Mouse (Mus musculus) CH12.LX (cell line): Measurements from ENCODE around the gene 5730596B20Rik. TPM values are rescaled to one million over a fixed set of nuclear protein-coding genes. Genes with fewer than 3 reads are reported as not detected.

Experiments used
- DNase-seq: peaks from one replicate; pipeline ENCODE4 v3.0.0-alpha.2; 2013; ENCODE audit errors: extremely low read depth
- H3K27ac ChIP-seq: 2 replicates; pipeline ENCODE4 v1.5.1; 2012; ENCODE audit warnings: low read depth, mild to moderate bottlenecking, control low read depth, moderate library complexity; ENCODE audit not compliant: insufficient read depth
- H3K27me3 ChIP-seq: replicated peaks from 2 replicates; pipeline ENCODE3; 2012; ENCODE audit warnings: inconsistent platforms
- H3K36me3 ChIP-seq, 2 experiments: replicated peaks in 1 of 2; 2 replicates each; pipeline versions ENCODE3 to v1.6.1; 2012; ENCODE audit warnings: inconsistent platforms in 1 of 2, low read length in 1 of 2, mild to moderate bottlenecking in 1 of 2, mixed read lengths in 1 of 2, moderate library complexity in 1 of 2; ENCODE audit not compliant: control insufficient read depth in 1 of 2, insufficient read depth in 1 of 2
- H3K4me1 ChIP-seq, 2 experiments: 2 replicates each; pipeline ENCODE4 v1.6.1; 2012; ENCODE audit warnings: inconsistent platforms in 1 of 2, moderate library complexity in 1 of 2; ENCODE audit not compliant: insufficient read depth in 2 of 2, control insufficient read depth in 1 of 2
- H3K4me2 ChIP-seq: 2 replicates; pipeline ENCODE4 v1.6.1; 2012; ENCODE audit warnings: low read depth, mild to moderate bottlenecking, control low read depth; ENCODE audit not compliant: poor library complexity, insufficient read depth, severe bottlenecking
- H3K4me3 ChIP-seq, 3 experiments: fragments of 150-350 bp in 1 of 3; sonication (generic) in 1 of 3; replicated peaks in 1 of 3; 2 replicates each; pipeline versions ENCODE3 to v1.5.1; 2011 to 2012; ENCODE audit warnings: low read depth in 2 of 3, low read length in 2 of 3, mild to moderate bottlenecking in 2 of 3, moderate library complexity in 2 of 3, control low read depth in 1 of 3, improper control_type of control experiment in 1 of 3, inconsistent platforms in 1 of 3, mixed read lengths in 1 of 3; ENCODE audit not compliant: poor library complexity in 1 of 3
- H3K79me2 ChIP-seq: replicated peaks from 2 replicates; pipeline ENCODE4 v1.6.1; 2012; ENCODE audit warnings: mild to moderate bottlenecking, moderate library complexity; ENCODE audit not compliant: control insufficient read depth, poor library complexity, insufficient read depth, severe bottlenecking; ENCODE audit errors: extremely low read depth
- H3K9ac ChIP-seq: 2 replicates; pipeline ENCODE4 v1.6.1; 2012; ENCODE audit warnings: low read depth, mild to moderate bottlenecking, control low read depth, moderate library complexity; ENCODE audit not compliant: insufficient read depth
- H3K9me3 ChIP-seq: replicated peaks from 2 replicates; pipeline ENCODE3; 2012; ENCODE audit warnings: low read length, inconsistent platforms, mixed read lengths
- CHD2 ChIP-seq: IDR thresholded peaks from 2 replicates; pipeline ENCODE4 v1.6.1; 2011; ENCODE audit warnings: low read length, improper control_type of control experiment
- E2F4 ChIP-seq: IDR thresholded peaks from 2 replicates; pipeline ENCODE4 v1.6.1; 2011; ENCODE audit warnings: low read depth, low read length, improper control_type of control experiment; ENCODE audit not compliant: insufficient replicate concordance
- ELF1 ChIP-seq: IDR thresholded peaks from 2 replicates; pipeline ENCODE4 v1.6.1; 2014; ENCODE audit warnings: low read depth, mild to moderate bottlenecking, inconsistent platforms, low read length, improper control_type of control experiment
- HCFC1 ChIP-seq: IDR thresholded peaks from 2 replicates; pipeline ENCODE4 v1.6.1; 2012; ENCODE audit warnings: low read depth, mild to moderate bottlenecking, inconsistent platforms, low read length, improper control_type of control experiment
- IRF4 ChIP-seq: IDR thresholded peaks from 2 replicates; pipeline ENCODE4 v1.6.1; 2014; ENCODE audit warnings: low read depth, mild to moderate bottlenecking, inconsistent platforms, low read length, improper control_type of control experiment
- JUND ChIP-seq: conservative IDR thresholded peaks from 2 replicates; pipeline ENCODE4 v1.6.1; 2011; ENCODE audit warnings: low read depth, low read length, improper control_type of control experiment
- MAFK ChIP-seq: IDR thresholded peaks from 2 replicates; pipeline ENCODE4 v1.6.1; 2011; ENCODE audit warnings: low read length, improper control_type of control experiment; ENCODE audit not compliant: insufficient replicate concordance
- MXI1 ChIP-seq: IDR thresholded peaks from 2 replicates; pipeline ENCODE4 v1.6.1; 2011; ENCODE audit warnings: mild to moderate bottlenecking, low read depth, low read length, improper control_type of control experiment
- MYC ChIP-seq: IDR thresholded peaks from 2 replicates; pipeline ENCODE4 v1.6.1; 2011; ENCODE audit warnings: low read depth, mild to moderate bottlenecking, improper control_type of control experiment, low read length
- NELFE ChIP-seq: IDR thresholded peaks from 2 replicates; pipeline ENCODE4 v1.6.1; 2011; ENCODE audit warnings: low read depth, low read length, improper control_type of control experiment
- NRF1 ChIP-seq: IDR thresholded peaks from 2 replicates; pipeline ENCODE4 v1.6.1; 2014; ENCODE audit warnings: low read depth, mild to moderate bottlenecking, inconsistent platforms, low read length, improper control_type of control experiment, moderate library complexity
- SIN3A ChIP-seq: IDR thresholded peaks from 2 replicates; pipeline ENCODE4 v1.6.1; 2012; ENCODE audit warnings: low read length, improper control_type of control experiment, inconsistent platforms
- SMC3 ChIP-seq: IDR thresholded peaks from 2 replicates; pipeline ENCODE4 v1.6.1; 2011; ENCODE audit warnings: low read depth, low read length, improper control_type of control experiment
- TBP ChIP-seq: conservative IDR thresholded peaks from 2 replicates; pipeline ENCODE4 v1.6.1; 2011; ENCODE audit warnings: low read depth, low read length, improper control_type of control experiment
- TCF12 ChIP-seq: IDR thresholded peaks from 2 replicates; pipeline ENCODE4 v1.6.1; 2014; ENCODE audit warnings: low read depth, mild to moderate bottlenecking, inconsistent platforms, low read length, improper control_type of control experiment
- UBTF ChIP-seq: IDR thresholded peaks from 2 replicates; pipeline ENCODE4 v1.6.1; 2012; ENCODE audit warnings: low read depth, mild to moderate bottlenecking, inconsistent platforms, low read length, improper control_type of control experiment, moderate library complexity
- USF1 ChIP-seq: IDR thresholded peaks from 2 replicates; pipeline ENCODE4 v1.6.1; 2014; ENCODE audit warnings: low read depth, mild to moderate bottlenecking, inconsistent platforms, low read length, improper control_type of control experiment
- ZC3H11A ChIP-seq: IDR thresholded peaks from 2 replicates; pipeline ENCODE4 v1.6.1; 2012; ENCODE audit warnings: low read depth, mild to moderate bottlenecking, inconsistent platforms, low read length, improper control_type of control experiment
- ZMIZ1 ChIP-seq: IDR thresholded peaks from 2 replicates; pipeline ENCODE4 v1.6.1; 2012; ENCODE audit warnings: low read depth, mild to moderate bottlenecking, inconsistent platforms, low read length, improper control_type of control experiment
- ZNF384 ChIP-seq: IDR thresholded peaks from 2 replicates; pipeline ENCODE4 v1.6.1; 2012; ENCODE audit warnings: low read depth, low read length, improper control_type of control experiment, inconsistent platforms
- dilution Hi-C: fragments of 300-500 bp; cut with MboI; formaldehyde crosslinking; loops from 2 replicates; pipeline ENCODE4 v1.14.3; 2020; ENCODE audit warnings: low sequenced_read_pairs; ENCODE audit not compliant: extremely low pct_unique_long_range_greater_than_20kb, extremely low pct_ligation_motif_present
- in situ Hi-C: fragments of 300-500 bp; cut with MboI; formaldehyde crosslinking; loops from 3 replicates; pipeline ENCODE4 v1.14.3; 2019; ENCODE audit warnings: low sequenced_read_pairs, low pct_ligation_motif_present, low pct_unique_long_range_greater_than_20kb, mixed read lengths
- polyA plus RNA-seq: library from polyadenylated mRNA; unstranded; fragments of >175 nt; gene quantifications from 2 replicates; pipeline ENCODE4 v1.2.1, GENCODE M21; 2012; ENCODE audit warnings: low read depth; ENCODE audit not compliant: insufficient read length
- total RNA-seq, 2 experiments: library from RNA; depleted of rRNA; stranded (reverse); fragments of 300-350 nt in 1 of 2; fragments of >200 nt in 1 of 2; gene quantifications; 2 replicates each; pipeline ENCODE4 v1.2.3; 2012 to 2014

The 5730596B20Rik gene
- total and polyA plus RNA-seq, 3 experiments = 0.07 TPM; not detected in 2

DNA sequence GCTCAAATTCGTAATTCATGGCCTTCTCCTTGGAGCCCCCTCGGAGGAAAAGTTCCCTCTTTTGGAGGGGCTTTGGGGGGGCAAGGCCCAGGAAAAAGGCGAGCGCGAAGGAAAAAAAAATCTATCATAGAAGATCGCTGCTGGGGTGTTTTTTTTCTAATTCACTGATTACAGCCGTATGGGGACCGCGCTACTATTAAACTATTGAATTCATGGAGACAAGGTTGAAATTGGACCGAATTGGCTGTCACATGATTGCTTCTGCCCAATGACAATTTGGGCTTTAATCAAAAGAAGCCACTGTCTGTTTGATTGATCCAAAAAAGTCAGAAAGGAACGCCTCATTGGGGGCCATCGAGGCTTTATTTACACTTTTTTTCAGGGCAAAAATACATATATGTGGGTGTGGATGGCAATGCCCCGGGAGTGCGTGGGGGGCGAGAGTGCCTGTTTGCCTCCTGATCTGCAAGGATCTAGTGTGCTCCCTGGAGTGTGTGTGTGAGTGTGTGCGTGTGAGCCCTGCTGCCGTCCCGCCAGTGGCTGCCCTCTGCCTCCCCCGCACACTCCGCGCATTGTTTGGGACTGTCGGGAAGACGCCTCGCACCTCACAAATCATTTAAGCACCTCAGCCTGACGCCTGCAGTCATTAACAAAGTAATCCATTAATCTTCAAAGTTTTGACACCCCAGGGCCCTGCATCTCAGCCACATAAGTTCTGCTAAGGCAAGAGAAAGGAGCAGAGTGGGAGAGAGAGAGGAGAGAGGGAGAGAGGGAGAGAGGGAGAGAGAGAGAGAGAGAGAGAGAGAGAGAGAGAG, 12.5 kb upstream of the 5730596B20Rik start, which contains the start of gene Hoxa2:
Gene Hoxa2, minus strand, starts transcription at position 206 of the 815 bp plus-strand sequence.
- DNase-seq = no peak
- no peak within 1 kb of the TSS for H3K4me2 ChIP-seq
- no peak within 1 kb of the TSS for H3K9ac ChIP-seq
- H3K27ac ChIP-seq = no peak within 1 kb of the TSS
- no peak within 1 kb of the TSS for H3K4me3 ChIP-seq
- TF ChIP-seq IRF4 (no peak), ELF1 (no peak), MYC (no peak), TBP (no peak), NELFE (no peak), ZC3H11A (no peak), UBTF (no peak), TCF12 (no peak), ZMIZ1 (no peak), E2F4 (no peak), USF1 (no peak), HCFC1 (no peak), SIN3A (no peak), ZNF384 (no peak), SMC3 (no peak), CHD2 (no peak), MAFK (no peak), JUND (no peak), NRF1 (no peak), MXI1 (no peak)
- TF ChIP-seq, all 38 proteins: peak for 0
- Histone ChIP-seq H3K9me3 (no peaks in the 10 kb centered on the region), H3K4me1 (peaks cover 0 to 10% of the 10 kb centered on the region in 2 experiments; a peak in 2 of 4 replicates), H3K79me2 (no peaks in the 10 kb centered on the region; the same call in 1 of the 2 replicates), H3K36me3 (peaks cover 6 to 48% of the 10 kb centered on the region in 2 experiments), H3K27me3 (no peaks in the 10 kb centered on the region)
- in situ Hi-C loops (no loop called here), dilution Hi-C loops (no loop called here)
